Mouse (Mus musculus): ENCODE results near the gene Ptprj.
"Not testable (repeated sequence)": the region's sequence is repeated elsewhere in the genome, so short reads cannot be mapped to it uniquely, and the experiment has no call there.

The Ptprj gene

DNA sequence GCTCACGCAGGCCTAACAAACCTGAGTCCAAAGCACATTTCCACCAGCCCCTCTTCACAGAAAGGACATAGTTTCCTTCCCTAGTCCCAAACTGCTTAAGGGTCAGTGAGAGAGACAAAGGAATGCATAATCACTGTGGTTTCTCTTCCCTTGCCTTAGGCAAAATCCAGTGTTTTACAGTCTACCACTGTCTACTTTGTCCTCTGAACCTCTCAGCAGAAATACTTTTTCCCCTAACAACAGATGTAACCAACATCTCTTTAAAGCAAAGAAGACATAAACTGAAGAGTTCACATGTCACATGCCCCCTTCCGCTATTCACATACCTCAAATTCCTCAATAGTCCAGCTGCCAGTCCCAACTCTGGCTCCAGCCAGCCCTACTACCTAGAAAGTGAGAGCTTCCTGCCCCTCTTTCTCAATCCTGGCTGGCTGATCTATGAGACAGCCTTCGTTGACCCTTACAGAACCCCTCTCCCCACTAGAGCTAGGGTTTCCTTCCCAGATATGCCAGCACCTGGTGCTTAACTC, 94.2 kb downstream of the Ptprj start:
- DNase-seq (ENCODE audit: low spot score in 2 of 2) = no peak

DNA sequence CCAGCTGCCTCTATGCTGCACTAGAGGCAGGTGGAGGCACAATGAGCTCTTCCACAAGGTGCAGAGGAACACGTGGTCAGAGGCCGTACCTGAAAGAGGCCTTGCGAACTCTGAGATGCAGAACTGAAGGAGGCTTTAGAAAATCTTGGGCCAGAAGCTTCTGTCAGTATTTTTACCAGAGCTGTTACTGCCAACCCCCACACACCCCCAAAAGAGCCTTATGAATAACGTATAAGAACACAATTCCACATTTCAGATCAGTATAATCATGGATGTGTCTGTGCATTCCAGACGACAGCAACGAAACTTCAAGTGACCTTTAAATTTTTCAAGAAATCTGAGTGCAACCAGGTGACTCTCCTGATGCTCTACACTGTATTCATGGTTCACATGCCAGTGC, 98.9 kb downstream of the Ptprj start:
- DNase-seq (ENCODE audit: low spot score in 2 of 2) = no peak

DNA sequence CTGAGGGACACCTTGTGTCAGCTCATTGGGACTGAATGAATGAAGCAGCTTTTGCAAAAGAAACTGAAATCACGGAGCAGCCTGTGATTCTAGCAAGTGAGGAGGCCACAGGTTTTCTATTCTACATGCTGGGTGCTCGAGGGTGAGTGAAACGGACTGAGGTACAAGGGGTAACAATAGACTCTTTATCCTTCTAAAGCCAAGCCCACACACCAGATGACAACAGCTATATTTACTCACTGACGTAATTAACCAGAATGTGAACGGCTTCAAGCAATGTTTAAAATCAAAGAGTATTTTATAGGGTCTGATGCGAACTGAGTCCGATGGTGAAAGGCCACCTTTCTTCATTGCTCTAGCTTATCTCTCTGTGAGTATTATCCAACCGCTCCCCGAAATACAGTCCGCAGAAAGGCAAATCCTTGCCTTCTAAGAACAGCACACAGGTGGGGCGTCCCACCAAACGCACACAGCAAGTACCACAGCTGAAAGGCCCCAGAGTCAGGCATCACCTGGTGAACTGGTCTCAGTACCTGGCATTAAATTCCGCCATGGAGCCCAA, 99.6 kb downstream of the Ptprj start:
- DNase-seq (ENCODE audit: low spot score in 2 of 2) = no peak

- DNase-seq (ENCODE audit: low spot score in 2 of 2) = no peak
Observed at GRCm38 (mm10) chr2:90478531-90478930, 101.9 kb downstream of the Ptprj start.

- DNase-seq (ENCODE audit: low spot score in 2 of 2) = no peak
Observed at GRCm38 (mm10) chr2:90477617-90478016, 102.8 kb downstream of the Ptprj start.

DNA sequence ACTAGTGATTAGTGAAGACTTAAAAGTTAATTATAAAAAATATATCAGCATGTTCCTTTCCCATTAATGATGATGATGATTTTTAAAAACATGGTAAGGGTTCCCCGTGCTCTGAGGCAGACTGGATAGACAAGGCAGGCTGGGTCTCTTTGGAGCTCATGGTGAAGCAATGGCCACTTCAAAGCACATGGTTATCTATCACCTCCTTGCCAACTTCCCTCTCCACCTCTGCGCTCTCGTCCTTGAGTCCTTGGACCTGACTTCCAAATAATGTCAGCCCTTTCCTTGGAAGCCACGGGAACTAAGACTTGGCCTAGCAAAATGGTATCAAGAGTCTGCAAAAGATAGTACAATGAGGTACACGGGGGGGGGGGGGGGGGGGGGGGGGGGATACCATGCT, 103.7 kb downstream of the Ptprj start:
- DNase-seq (ENCODE audit: low spot score in 2 of 2) = no peak

DNA sequence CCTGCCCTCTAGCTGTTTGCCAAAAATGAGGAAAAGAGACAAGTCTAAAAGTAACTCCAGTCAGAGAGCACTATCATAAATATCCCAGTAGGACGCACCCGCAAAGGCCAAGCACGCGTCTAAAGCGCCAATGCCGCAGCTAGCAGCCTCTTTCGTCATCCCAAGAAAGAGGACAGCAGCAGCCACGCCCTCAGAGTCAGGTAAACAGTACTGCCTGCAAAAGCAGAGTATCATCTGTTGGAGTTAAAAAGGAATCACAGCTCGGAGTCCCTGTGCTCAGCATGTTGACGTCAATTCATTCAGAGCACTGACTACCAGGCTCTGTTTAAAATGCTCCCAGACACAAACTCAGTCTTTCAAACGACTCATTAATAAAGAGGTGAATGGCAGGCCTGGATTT, 104.1 kb downstream of the Ptprj start:
- DNase-seq (ENCODE audit: low spot score in 2 of 2) = no peak

GRCm38 (mm10) chr2:90474593-90475405, 105.6 kb downstream of the Ptprj start:
- peak; percentile 93 to 96 for DNase-seq (ENCODE audit: low spot score in 2 of 2)

DNA sequence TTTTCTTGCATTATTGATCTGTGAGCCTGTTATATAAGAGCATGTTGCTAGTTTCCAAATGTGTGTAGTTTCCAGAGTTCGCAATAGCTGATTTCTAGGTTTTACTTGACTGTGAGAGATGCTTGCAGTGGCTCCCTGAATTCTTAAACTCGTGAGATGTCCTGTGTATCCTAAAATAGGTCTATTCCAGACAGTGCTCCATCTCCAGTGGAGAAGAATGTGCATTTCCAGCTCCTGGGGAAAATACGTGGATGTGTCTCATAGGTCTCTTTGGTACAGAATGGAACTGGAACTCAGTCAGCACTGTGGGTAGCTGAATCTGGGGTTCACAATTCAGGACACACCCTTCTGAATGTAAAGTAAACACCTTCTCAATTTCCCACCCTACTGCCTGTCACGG, 107.7 kb downstream of the Ptprj start:
- no peak for DNase-seq (ENCODE audit: low spot score in 2 of 2)

- DNase-seq (ENCODE audit: low spot score in 2 of 2) = no peak
Observed at GRCm38 (mm10) chr2:90470122-90470521, 110.3 kb downstream of the Ptprj start.

DNA sequence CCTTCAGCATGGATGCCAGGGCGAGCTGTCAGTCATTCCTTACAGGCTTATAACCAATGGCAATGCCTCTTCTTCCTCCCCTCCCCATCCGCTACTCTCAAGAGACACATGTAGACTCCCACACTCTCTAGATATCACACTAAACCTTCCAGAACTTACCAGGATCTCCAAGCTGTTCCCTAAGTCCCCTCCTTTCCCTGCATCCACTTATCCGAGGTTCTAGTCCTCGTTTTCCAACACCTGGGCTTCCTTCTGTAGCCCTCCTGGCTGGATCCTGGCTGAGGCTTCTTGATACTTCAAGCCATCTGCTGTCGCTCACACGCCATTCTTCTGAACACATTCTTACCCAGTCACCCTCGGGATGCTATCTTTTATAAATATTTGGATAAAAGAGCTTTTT, 114.0 kb downstream of the Ptprj start:
- DNase-seq (ENCODE audit: low spot score in 2 of 2) = no peak

- DNase-seq (ENCODE audit: low spot score in 2 of 2) = no peak
Observed at GRCm38 (mm10) chr2:90463735-90464134, 116.7 kb downstream of the Ptprj start.

DNA sequence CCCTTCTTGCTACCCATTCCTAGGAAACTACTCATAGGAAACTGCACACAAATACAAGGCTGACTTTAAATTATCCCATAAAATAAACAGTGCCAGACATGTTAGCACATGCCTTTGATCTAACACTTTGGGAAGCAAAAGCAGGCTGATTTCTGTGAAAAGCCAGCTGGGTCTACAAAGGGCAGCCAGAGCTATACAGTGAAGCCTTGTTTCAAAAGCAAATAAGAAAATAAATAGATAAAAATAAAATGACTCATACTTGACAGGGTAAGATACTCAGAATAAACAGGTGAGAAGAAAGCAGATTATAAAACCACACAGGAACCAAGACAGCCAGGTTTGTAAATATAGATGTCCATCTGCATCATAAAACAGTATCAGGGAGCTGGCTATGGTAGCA, 118.2 kb downstream of the Ptprj start:
- no peak for DNase-seq (ENCODE audit: low spot score in 2 of 2)

GRCm38 (mm10) chr2:90457946-90458345, 122.5 kb downstream of the Ptprj start:
- DNase-seq (ENCODE audit: low spot score in 2 of 2) = no peak

- no peak for DNase-seq (ENCODE audit: low spot score in 2 of 2)
Observed at GRCm38 (mm10) chr2:90452380-90452779, 128.1 kb downstream of the Ptprj start.

- no peak for DNase-seq (ENCODE audit: low spot score in 2 of 2)
Observed at GRCm38 (mm10) chr2:90448967-90449740, 131.3 kb downstream of the Ptprj start.

GRCm38 (mm10) chr2:90443811-90444210, 136.6 kb downstream of the Ptprj start:
- no peak for DNase-seq (ENCODE audit: low spot score in 2 of 2)

GRCm38 (mm10) chr2:90441811-90442210, 138.6 kb downstream of the Ptprj start:
- DNase-seq (ENCODE audit: low spot score in 2 of 2) = not testable (repeated sequence)

- DNase-seq (ENCODE audit: low spot score in 2 of 2) = not testable (repeated sequence)
Observed at GRCm38 (mm10) chr2:90440169-90440568, 140.3 kb downstream of the Ptprj start.

- not testable (repeated sequence) for DNase-seq (ENCODE audit: low spot score in 2 of 2)
Observed at GRCm38 (mm10) chr2:90437453-90437852, 143.0 kb downstream of the Ptprj start.

GRCm38 (mm10) chr2:90429782-90430181, 150.7 kb downstream of the Ptprj start:
- not testable (repeated sequence) for DNase-seq (ENCODE audit: low spot score in 2 of 2)

DNA sequence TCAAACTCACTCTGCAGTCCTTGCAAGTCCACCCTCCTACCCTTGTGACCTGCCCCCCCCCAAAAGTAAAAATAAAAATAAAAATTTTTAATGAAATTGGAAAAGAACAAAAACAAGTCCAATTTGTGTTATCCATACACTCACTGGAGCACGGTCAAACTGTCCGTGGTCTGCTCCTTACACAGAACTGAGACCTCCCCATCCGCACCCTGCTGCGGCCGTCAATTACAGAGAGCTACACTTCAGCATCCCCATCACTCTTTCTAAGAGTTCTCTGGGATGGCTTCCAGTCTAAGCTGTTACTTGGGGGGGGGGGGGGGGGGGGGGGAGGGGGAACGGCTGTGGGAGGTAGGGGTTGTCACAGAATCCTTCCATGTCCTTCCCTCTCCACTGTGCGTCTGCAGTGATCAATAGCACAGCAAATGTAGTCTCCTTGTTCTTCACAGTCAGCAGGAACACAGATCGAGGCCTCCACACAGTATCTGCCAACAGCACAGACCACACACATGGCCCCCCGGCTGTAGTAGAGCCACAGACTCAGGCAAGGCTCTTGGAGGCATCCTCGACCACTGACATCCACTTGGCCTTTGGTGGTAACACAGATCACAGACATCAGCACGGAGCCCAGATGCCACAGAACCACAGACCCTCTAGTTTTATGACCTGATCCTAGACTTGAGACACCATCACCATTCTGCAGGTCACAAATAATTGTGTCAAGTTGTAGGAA, 151.3 kb downstream of the Ptprj start:
- DNase-seq (ENCODE audit: low spot score in 2 of 2) = not testable (repeated sequence)

Data from spleen, postnatal 36 days (tissue).